Comparison of ENCODE assay signal across 21 mouse cellular contexts in genomic region chr5:119763337-119763736, GRCm38 (mm10).
DNase-seq lines count a peak whose midpoint lies in the region; ATAC-seq and TF ChIP-seq lines count a peak whose summit lies in the region.
"Had no signal": no experiment of that assay in that cellular context is flagged by ENCODE, and none has a peak within 500 bp of the region (broad histone marks: within the 10 kb centered on the region; RNA-seq: fewer than 3 reads in every experiment).

No protein-coding gene starts in this region.

- ATAC-seq in limb, embryonic 12.5 days (ENCODE audit: insufficient number of reproducible peaks, insufficient read depth, low FRiP score, low TSS enrichment, low read depth), result no peak
- ATAC-seq in limb, embryonic 13.5 days (ENCODE audit: low FRiP score, low read depth), result 0 out of 2 replicates have a peak, but pooled peaks have one; percentile 57
- peak; percentile 54; the same call in 1 of the 2 replicates for ATAC-seq in limb, embryonic 15.5 days (ENCODE audit: insufficient number of reproducible peaks, low FRiP score, low TSS enrichment, low read depth)
- ATAC-seq in kidney, embryonic 16.5 days (ENCODE audit: low FRiP score, low TSS enrichment), result no peak
- ATAC-seq in midbrain, postnatal 0 days (ENCODE audit: low FRiP score), result no peak
- ATAC-seq: activated CD4-positive, CD25-positive, alpha-beta regulatory T cell, adult 4 months; forebrain, embryonic 14.5 days; forebrain, embryonic 16.5 days; Patski had no signal

- no peaks in the 10 kb centered on the region for H3K36me3 ChIP-seq in limb, embryonic 12.5 days
- H3K36me3 ChIP-seq in limb, embryonic 10.5 days, result no peaks in the 10 kb centered on the region
- H3K36me3 ChIP-seq in limb, embryonic 13.5 days, result no peaks in the 10 kb centered on the region
- H3K36me3 ChIP-seq in limb, embryonic 15.5 days, result no peaks in the 10 kb centered on the region
- no peaks in the 10 kb centered on the region for H3K36me3 ChIP-seq in kidney, embryonic 16.5 days (ENCODE audit: insufficient read depth, low read length)
- no peaks in the 10 kb centered on the region for H3K36me3 ChIP-seq in midbrain, postnatal 0 days (ENCODE audit: insufficient read depth, low read length)
- H3K36me3 ChIP-seq: embryonic facial prominence, embryonic 13.5 days; forebrain, embryonic 10.5 days; forebrain, embryonic 12.5 days had no signal

- peaks cover 17% of the 10 kb centered on the region for H3K4me1 ChIP-seq in limb, embryonic 12.5 days (replicated peaks)
- peaks cover 9% of the 10 kb centered on the region; the same call in 1 of the 2 replicates for H3K4me1 ChIP-seq in limb, embryonic 10.5 days
- peaks cover 19% of the 10 kb centered on the region for H3K4me1 ChIP-seq in limb, embryonic 13.5 days
- peaks cover 13% of the 10 kb centered on the region for H3K4me1 ChIP-seq in limb, embryonic 15.5 days
- H3K4me1 ChIP-seq in kidney, embryonic 16.5 days (ENCODE audit: insufficient read depth, low read length), result no peaks in the 10 kb centered on the region
- no peaks in the 10 kb centered on the region for H3K4me1 ChIP-seq in midbrain, postnatal 0 days (ENCODE audit: insufficient read depth, low read length)
- H3K4me1 ChIP-seq: forebrain, embryonic 12.5 days had no signal

- H3K4me3 ChIP-seq in limb, embryonic 12.5 days (replicated peaks), result no peak overlapping the region
- no peak overlapping the region for H3K4me3 ChIP-seq in limb, embryonic 10.5 days
- no peak overlapping the region for H3K4me3 ChIP-seq in limb, embryonic 13.5 days
- no peak overlapping the region for H3K4me3 ChIP-seq in limb, embryonic 15.5 days
- no peak overlapping the region for H3K4me3 ChIP-seq in kidney, embryonic 16.5 days (ENCODE audit: low read length)
- no peak overlapping the region for H3K4me3 ChIP-seq in midbrain, postnatal 0 days (ENCODE audit: low read depth, low read length)
- H3K4me3 ChIP-seq: embryonic facial prominence, embryonic 13.5 days; forebrain, embryonic 10.5 days; forebrain, embryonic 12.5 days had no signal

- WGBS in limb, embryonic 12.5 days, result 37% methylated on average over 7 of the region's 7 CpGs
- WGBS in limb, embryonic 10.5 days, result 58% methylated on average over 7 of the region's 7 CpGs
- WGBS in limb, embryonic 13.5 days, result 25% methylated on average over 7 of the region's 7 CpGs
- WGBS in limb, embryonic 15.5 days, result 22% methylated on average over 7 of the region's 7 CpGs
- 36% methylated on average over 7 of the region's 7 CpGs for WGBS in kidney, embryonic 16.5 days
- 41% methylated on average over 7 of the region's 7 CpGs for WGBS in midbrain, postnatal 0 days

- H3K4me2 ChIP-seq in limb, embryonic 12.5 days, result no peak overlapping the region
- 0 out of 2 replicates have a peak overlapping the region, but pooled peaks have one; percentile 9 for H3K4me2 ChIP-seq in limb, embryonic 13.5 days (replicated peaks)
- no peak overlapping the region for H3K4me2 ChIP-seq in limb, embryonic 15.5 days
- H3K4me2 ChIP-seq in kidney, embryonic 16.5 days (replicated peaks; ENCODE audit: low read depth, low read length), result no peak overlapping the region
- no peak overlapping the region for H3K4me2 ChIP-seq in midbrain, postnatal 0 days (ENCODE audit: low read depth, low read length, poor library complexity, severe bottlenecking)
- H3K4me2 ChIP-seq: embryonic facial prominence, embryonic 13.5 days; forebrain, embryonic 12.5 days had no signal

- H3K27me3 ChIP-seq in limb, embryonic 12.5 days, result peaks cover 22% of the 10 kb centered on the region
- peaks cover 11% of the 10 kb centered on the region; the same call in 1 of the 2 replicates for H3K27me3 ChIP-seq in limb, embryonic 10.5 days (ENCODE audit: low read depth, poor library complexity, severe bottlenecking)
- H3K27me3 ChIP-seq in limb, embryonic 13.5 days, result peaks cover 18% of the 10 kb centered on the region
- peaks cover 18% of the 10 kb centered on the region; the same call in 1 of the 2 replicates for H3K27me3 ChIP-seq in limb, embryonic 15.5 days
- H3K27me3 ChIP-seq in kidney, embryonic 16.5 days (ENCODE audit: insufficient read depth, low read length), result peaks cover 10% of the 10 kb centered on the region
- H3K27me3 ChIP-seq in midbrain, postnatal 0 days (ENCODE audit: insufficient read depth, low read length), result peaks cover 6% of the 10 kb centered on the region; the same call in 1 of the 2 replicates

- no peak overlapping the region for H3K9ac ChIP-seq in limb, embryonic 12.5 days (replicated peaks)
- H3K9ac ChIP-seq in limb, embryonic 13.5 days, result no peak overlapping the region
- no peak overlapping the region for H3K9ac ChIP-seq in limb, embryonic 15.5 days
- no peak overlapping the region for H3K9ac ChIP-seq in kidney, embryonic 16.5 days (replicated peaks; ENCODE audit: low read length)
- H3K9ac ChIP-seq in midbrain, postnatal 0 days (replicated peaks; ENCODE audit: low read length, poor library complexity, severe bottlenecking), result no peak overlapping the region
- H3K9ac ChIP-seq: embryonic facial prominence, embryonic 13.5 days; forebrain, embryonic 12.5 days had no signal

- H3K9me3 ChIP-seq in limb, embryonic 12.5 days, result 0 out of 2 replicates have a peak, but pooled peaks cover 4% of the 10 kb centered on the region
- no peaks in the 10 kb centered on the region for H3K9me3 ChIP-seq in limb, embryonic 10.5 days (replicated peaks)
- H3K9me3 ChIP-seq in limb, embryonic 13.5 days, result peaks cover 9% of the 10 kb centered on the region; the same call in 1 of the 2 replicates
- H3K9me3 ChIP-seq in limb, embryonic 15.5 days, result no peaks in the 10 kb centered on the region
- H3K9me3 ChIP-seq in kidney, embryonic 16.5 days (ENCODE audit: low read length), result peaks cover 4% of the 10 kb centered on the region; the same call in 1 of the 2 replicates
- no peaks in the 10 kb centered on the region for H3K9me3 ChIP-seq in midbrain, postnatal 0 days (ENCODE audit: low read length)
- H3K9me3 ChIP-seq: forebrain, embryonic 10.5 days had no signal

- H3K27ac ChIP-seq in limb, embryonic 12.5 days, result peak overlapping the region; percentile 31; the same call in 1 of the 2 replicates
- no peak overlapping the region for H3K27ac ChIP-seq in limb, embryonic 10.5 days
- peak overlapping the region; percentile 65; the same call in 1 of the 2 replicates for H3K27ac ChIP-seq in limb, embryonic 13.5 days
- no peak overlapping the region; the same call in 1 of the 2 replicates for H3K27ac ChIP-seq in limb, embryonic 15.5 days
- no peak overlapping the region for H3K27ac ChIP-seq in kidney, embryonic 16.5 days (ENCODE audit: low read length)
- H3K27ac ChIP-seq in midbrain, postnatal 0 days (ENCODE audit: low read depth, low read length), result no peak overlapping the region
- H3K27ac ChIP-seq: embryonic facial prominence, embryonic 13.5 days; forebrain, embryonic 10.5 days; forebrain, embryonic 12.5 days had no signal

- no peak for TF ChIP-seq CTCF in midbrain, postnatal 0 days (IDR thresholded peaks at IDR 0.05)

- DNase-seq in limb, embryonic 10.5 days (ENCODE audit: low spot score), result no peak
- DNase-seq in midbrain, postnatal 0 days (ENCODE audit: low spot score), result no peak
- DNase-seq: adrenal gland, adult 8-10 months; adrenal gland, postnatal 14 days; adrenal gland, postnatal 36 days; cerebellum, adult 11-12 months; cerebellum, adult 2 months; cerebellum, adult 9-10 months; cerebellum, postnatal 10 days; cerebellum, postnatal 25 days had no signal

Comparison
In these comparisons a context has a peak if more than half of its experiments do, and no peak if none do; other contexts are left out.
1. ATAC-seq: peak in limb, embryonic 13.5 days (single experiment) and limb, embryonic 15.5 days (single experiment); none in limb, embryonic 12.5 days (single experiment), kidney, embryonic 16.5 days (single experiment) and midbrain, postnatal 0 days (single experiment).
2. H3K27ac ChIP-seq: peak in limb, embryonic 12.5 days (single experiment) and limb, embryonic 13.5 days (single experiment); none in limb, embryonic 10.5 days (single experiment), limb, embryonic 15.5 days (single experiment), kidney, embryonic 16.5 days (single experiment) and midbrain, postnatal 0 days (single experiment).